Mouse (Mus musculus): Measurements from ENCODE around the gene Ptpn9.
"Not testable (repeated sequence)": the region's sequence is repeated elsewhere in the genome, so short reads cannot be mapped to it uniquely, and the experiment has no call there.

Ptpn9 gene

GRCm38 (mm10) chr9:56994286-56995197 is at the start of gene Ptpn9:
Gene Ptpn9 (plus strand): TSS chr9:56994923.
- in situ Hi-C loops (cut with MboI; ENCODE audit: unreplicated experiment in 2 of 2) = no loop called here

- in situ Hi-C loops (cut with MboI; ENCODE audit: unreplicated experiment in 2 of 2) = loop anchor here (10.0 to 25.0 kb wide), 3 partner anchors 107 to 565 kb away; partner anchors contain the start of genes Cox5a (in 1 of the 2) and Rpp25 (in 1 of the 2)
Observed at GRCm38 (mm10) chr9:56947481-56947880, 47.2 kb upstream of the Ptpn9 start.

GRCm38 (mm10) chr9:56948699-56949098 is 46.0 kb upstream of the Ptpn9 start:
- in situ Hi-C loops (cut with MboI; ENCODE audit: unreplicated experiment in 2 of 2) = loop anchor here (10.0 to 25.0 kb wide), 3 partner anchors 106 to 564 kb away; partner anchors contain the start of genes Cox5a (in 1 of the 2) and Rpp25 (in 1 of the 2)

- in situ Hi-C loops (cut with MboI; ENCODE audit: unreplicated experiment in 2 of 2) = loop anchor here (10.0 to 25.0 kb wide), 3 partner anchors 105 to 563 kb away; partner anchors contain the start of genes Cox5a (in 1 of the 2) and Rpp25 (in 1 of the 2)
Observed at GRCm38 (mm10) chr9:56949767-56950166, 45.0 kb upstream of the Ptpn9 start.

- in situ Hi-C loops (cut with MboI; ENCODE audit: unreplicated experiment in 2 of 2) = no loop called here
Observed at GRCm38 (mm10) chr9:56950414-56951400, 44.0 kb upstream of the Ptpn9 start, which contains the start of gene Snupn. Gene Snupn (plus strand): TSS chr9:56950878.

GRCm38 (mm10) chr9:56953562-56953961 is 41.2 kb upstream of the Ptpn9 start:
- in situ Hi-C loops (cut with MboI; ENCODE audit: unreplicated experiment in 2 of 2) = no loop called here

- in situ Hi-C loops (cut with MboI; ENCODE audit: unreplicated experiment in 2 of 2) = no loop called here
Observed at GRCm38 (mm10) chr9:56956966-56957675, 37.6 kb upstream of the Ptpn9 start.

GRCm38 (mm10) chr9:56958689-56959088 is 36.0 kb upstream of the Ptpn9 start:
- in situ Hi-C loops (cut with MboI; ENCODE audit: unreplicated experiment in 2 of 2) = no loop called here

GRCm38 (mm10) chr9:56961591-56961990 is 33.1 kb upstream of the Ptpn9 start:
- in situ Hi-C loops (cut with MboI; ENCODE audit: unreplicated experiment in 2 of 2) = no loop called here

- in situ Hi-C loops (cut with MboI; ENCODE audit: unreplicated experiment in 2 of 2) = no loop called here
Observed at GRCm38 (mm10) chr9:56970158-56970557, 24.6 kb upstream of the Ptpn9 start.

- in situ Hi-C loops (cut with MboI; ENCODE audit: unreplicated experiment in 2 of 2) = no loop called here
Observed at GRCm38 (mm10) chr9:56973960-56974524, 20.7 kb upstream of the Ptpn9 start.

GRCm38 (mm10) chr9:56975199-56975598 is 19.5 kb upstream of the Ptpn9 start:
- in situ Hi-C loops (cut with MboI; ENCODE audit: unreplicated experiment in 2 of 2) = no loop called here

- in situ Hi-C loops (cut with MboI; ENCODE audit: unreplicated experiment in 2 of 2) = no loop called here
Observed at GRCm38 (mm10) chr9:56980186-56980585, 14.5 kb upstream of the Ptpn9 start.

GRCm38 (mm10) chr9:56981502-56981901 is 13.2 kb upstream of the Ptpn9 start:
- in situ Hi-C loops (cut with MboI; ENCODE audit: unreplicated experiment in 2 of 2) = no loop called here

GRCm38 (mm10) chr9:56995198-56996027 is 690 bp downstream of the Ptpn9 start:
- in situ Hi-C loops (cut with MboI; ENCODE audit: unreplicated experiment in 2 of 2) = no loop called here

- in situ Hi-C loops (cut with MboI; ENCODE audit: unreplicated experiment in 2 of 2) = no loop called here
Observed at GRCm38 (mm10) chr9:56996028-56996346, 1.3 kb downstream of the Ptpn9 start.

- in situ Hi-C loops (cut with MboI; ENCODE audit: unreplicated experiment in 2 of 2) = not testable (repeated sequence)
Observed at GRCm38 (mm10) chr9:56997206-56997605, 2.5 kb downstream of the Ptpn9 start.

GRCm38 (mm10) chr9:57003011-57003410 is 8.3 kb downstream of the Ptpn9 start:
- in situ Hi-C loops (cut with MboI; ENCODE audit: unreplicated experiment in 2 of 2) = no loop called here

GRCm38 (mm10) chr9:57012393-57012792 is 17.7 kb downstream of the Ptpn9 start:
- in situ Hi-C loops (cut with MboI; ENCODE audit: unreplicated experiment in 2 of 2) = no loop called here
